Mouse (Mus musculus): ENCODE data around the gene F8. TPM values are rescaled to one million over a fixed set of nuclear protein-coding genes. Genes with fewer than 3 reads are reported as not detected.
A peak's percentile ranks its signal among the peaks of the same experiment; 100 is the strongest.
"Not testable (repeated sequence)": the region's sequence is repeated elsewhere in the genome, so short reads cannot be mapped to it uniquely, and the experiment has no call there.

F8 gene
- total and polyA plus RNA-seq, 3 experiments = 0.09 to 6.5 (median 4.5) TPM

DNA sequence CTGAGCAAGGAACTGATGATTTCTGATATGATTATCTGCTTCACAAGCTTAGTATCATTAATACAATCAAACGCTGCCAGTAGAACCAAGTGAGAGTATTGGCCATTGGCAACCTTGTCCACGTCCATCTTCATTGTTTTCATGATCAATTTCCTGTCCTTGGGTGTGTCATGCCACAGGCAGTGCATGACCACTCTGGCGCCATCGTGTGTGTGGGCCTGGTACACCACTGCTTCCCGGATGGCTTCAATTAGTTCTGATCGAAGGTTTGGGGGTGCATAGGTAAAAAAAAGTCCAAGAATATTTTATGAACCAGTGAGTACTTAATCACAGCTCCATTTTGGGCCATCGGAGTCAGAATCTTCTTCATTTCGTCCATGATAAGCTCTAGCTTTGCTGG lies 110.7 kb downstream of the F8 start:
- Histone ChIP-seq H3K27me3 (ENCODE audit: insufficient read depth, low read length) (no peaks in the 10 kb centered on the region; the same call in 1 of the 2 replicates), H3K4me3 (ENCODE audit: low read depth, low read length) (no peak overlapping the region), H3K9me3 (replicated peaks) (no peaks in the 10 kb centered on the region), H3K36me3 (replicated peaks) (no peaks in the 10 kb centered on the region), H3K4me1 (ENCODE audit: insufficient read depth, low read depth, low read length) (no peaks in the 10 kb centered on the region)
- no peak for ATAC-seq (ENCODE audit: extremely low read depth, insufficient number of reproducible peaks, low FRiP score, poor library complexity, severe bottlenecking)
- DNase-seq (ENCODE audit: low spot score) = no peak
- TF ChIP-seq GATA2 (IDR thresholded peaks at IDR 0.05; ENCODE audit: borderline replicate concordance, low read depth, low read length) (no peak), POLR2AphosphoS5 (IDR thresholded peaks at IDR 0.05; ENCODE audit: insufficient replicate concordance, low read depth, low read length) (no peak), TAL1 (conservative IDR thresholded peaks at IDR 0.05; ENCODE audit: low read depth, low read length) (no peak), CTCF (IDR thresholded peaks at IDR 0.05; ENCODE audit: low read depth, low read length) (no peak), GATA1 (IDR thresholded peaks at IDR 0.05; ENCODE audit: borderline replicate concordance, low read length) (no peak)

DNA sequence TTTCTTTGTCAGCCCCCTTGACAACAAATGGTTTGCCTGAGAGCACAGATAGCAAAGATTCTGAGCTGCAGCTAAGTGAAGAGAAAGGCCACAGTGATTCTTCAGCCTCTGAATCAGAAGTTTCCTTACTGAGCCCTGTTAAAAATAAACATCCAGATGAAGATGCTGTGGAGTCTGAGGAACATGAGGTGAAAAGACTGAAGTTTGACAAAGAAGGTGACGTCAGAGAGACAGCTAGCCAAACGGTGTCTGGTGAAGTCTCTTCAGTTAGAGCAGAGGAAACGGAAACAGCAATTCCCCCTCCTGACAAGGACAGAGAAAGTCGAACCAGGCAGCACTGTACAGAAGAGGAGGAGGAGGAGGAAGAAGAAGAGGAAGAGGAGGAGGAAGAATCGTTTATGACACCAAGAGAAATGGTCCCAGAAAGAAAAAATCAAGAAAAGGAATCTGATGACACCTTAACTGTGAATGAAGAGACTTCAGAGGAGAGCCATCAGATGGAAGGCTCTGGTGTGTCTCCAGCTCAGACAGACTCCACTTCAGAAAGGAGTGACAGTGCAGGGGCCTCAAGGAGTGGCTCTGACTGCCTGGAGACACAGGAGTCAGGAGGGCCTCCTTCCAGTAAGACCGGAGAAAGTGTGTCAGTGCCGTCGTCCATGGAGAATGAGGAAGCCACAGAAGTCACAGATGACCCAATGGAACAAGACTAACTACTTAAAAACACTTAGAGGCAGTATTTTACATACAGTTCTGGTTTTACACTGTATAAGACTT lies 148.6 kb downstream of the F8 start:
- not testable (repeated sequence) for H3K27me3 ChIP-seq (ENCODE audit: insufficient read depth, low read length); ATAC-seq (ENCODE audit: extremely low read depth, insufficient number of reproducible peaks, low FRiP score, poor library complexity, severe bottlenecking); H3K4me1 ChIP-seq (ENCODE audit: insufficient read depth, low read depth, low read length); DNase-seq (ENCODE audit: low spot score); H3K36me3 ChIP-seq (replicated peaks); H3K4me3 ChIP-seq (ENCODE audit: low read depth, low read length); H3K9me3 ChIP-seq (replicated peaks)

DNA sequence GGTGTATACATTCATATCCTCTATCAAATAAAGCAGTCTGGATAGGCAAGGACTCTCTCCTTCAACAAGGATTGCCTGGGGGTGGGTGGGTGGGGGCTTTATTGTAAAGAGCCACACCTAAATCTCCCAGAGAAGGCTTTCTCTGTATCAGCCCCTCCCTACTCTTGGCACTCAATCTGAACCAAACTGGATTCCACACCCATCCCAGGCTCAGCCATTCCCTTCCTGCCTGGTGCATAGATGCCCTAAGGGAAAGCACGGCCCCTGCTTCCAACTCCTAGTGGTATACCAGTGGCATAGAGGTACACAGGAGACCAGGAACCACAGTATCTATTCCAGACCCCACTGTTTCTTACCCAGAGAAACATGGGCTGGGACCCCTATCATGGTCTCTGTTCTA lies 151.0 kb downstream of the F8 start:
- TF ChIP-seq TAL1 (conservative IDR thresholded peaks at IDR 0.05; ENCODE audit: low read depth, low read length) (no peak), GATA2 (IDR thresholded peaks at IDR 0.05; ENCODE audit: borderline replicate concordance, low read depth, low read length) (no peak), GATA1 (IDR thresholded peaks at IDR 0.05; ENCODE audit: borderline replicate concordance, low read length) (no peak), CTCF (IDR thresholded peaks at IDR 0.05; ENCODE audit: low read depth, low read length) (no peak), POLR2AphosphoS5 (IDR thresholded peaks at IDR 0.05; ENCODE audit: insufficient replicate concordance, low read depth, low read length) (no peak)
- H3K4me3 ChIP-seq (ENCODE audit: low read depth, low read length) = no peak overlapping the region
- H3K4me1 ChIP-seq (ENCODE audit: insufficient read depth, low read depth, low read length) = no peaks in the 10 kb centered on the region
- H3K36me3 ChIP-seq (replicated peaks) = no peaks in the 10 kb centered on the region
- DNase-seq (ENCODE audit: low spot score) = no peak
- ATAC-seq (ENCODE audit: extremely low read depth, insufficient number of reproducible peaks, low FRiP score, poor library complexity, severe bottlenecking) = no peak
- no peaks in the 10 kb centered on the region for H3K27me3 ChIP-seq (ENCODE audit: insufficient read depth, low read length)
- H3K9me3 ChIP-seq (replicated peaks) = no peaks in the 10 kb centered on the region

DNA sequence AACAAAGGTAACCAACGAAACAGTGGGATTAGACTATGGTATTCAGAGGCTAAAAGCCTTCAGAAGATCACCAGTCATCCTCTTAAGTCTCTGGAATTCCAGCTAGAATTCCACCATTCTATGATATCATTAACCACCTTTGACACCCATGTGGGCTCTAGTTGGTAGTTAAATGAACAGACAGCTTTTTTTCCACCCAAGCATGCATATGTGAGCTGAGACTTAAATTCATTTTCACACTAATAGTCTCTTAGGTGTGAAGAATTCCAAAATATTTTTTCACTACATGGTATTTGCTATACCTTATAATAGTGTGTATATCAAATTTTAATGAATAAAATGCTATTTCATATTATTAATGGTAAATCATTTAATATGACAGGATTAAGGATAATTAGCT lies 218.7 kb downstream of the F8 start, which contains the start of gene Smim9:
Gene Smim9, minus strand, starts transcription at position 101 of the 400 bp plus-strand sequence.
- no peaks in the 10 kb centered on the region for H3K36me3 ChIP-seq (replicated peaks)
- no peaks in the 10 kb centered on the region for H3K27me3 ChIP-seq (ENCODE audit: insufficient read depth, low read length)
- TF ChIP-seq CTCF (IDR thresholded peaks at IDR 0.05; ENCODE audit: low read depth, low read length) (no peak), GATA2 (IDR thresholded peaks at IDR 0.05; ENCODE audit: borderline replicate concordance, low read depth, low read length) (no peak), TAL1 (conservative IDR thresholded peaks at IDR 0.05; ENCODE audit: low read depth, low read length) (no peak), GATA1 (IDR thresholded peaks at IDR 0.05; ENCODE audit: borderline replicate concordance, low read length) (no peak), POLR2AphosphoS5 (IDR thresholded peaks at IDR 0.05; ENCODE audit: insufficient replicate concordance, low read depth, low read length) (no peak)
- no peaks in the 10 kb centered on the region; the same call in 1 of the 2 replicates for H3K4me1 ChIP-seq (ENCODE audit: insufficient read depth, low read depth, low read length)
- no peaks in the 10 kb centered on the region for H3K9me3 ChIP-seq (replicated peaks)
- ATAC-seq (ENCODE audit: extremely low read depth, insufficient number of reproducible peaks, low FRiP score, poor library complexity, severe bottlenecking) (no peak), DNase-seq (ENCODE audit: low spot score) (no peak)
- no peak within 1 kb of the TSS for H3K4me3 ChIP-seq (ENCODE audit: low read depth, low read length)

DNA sequence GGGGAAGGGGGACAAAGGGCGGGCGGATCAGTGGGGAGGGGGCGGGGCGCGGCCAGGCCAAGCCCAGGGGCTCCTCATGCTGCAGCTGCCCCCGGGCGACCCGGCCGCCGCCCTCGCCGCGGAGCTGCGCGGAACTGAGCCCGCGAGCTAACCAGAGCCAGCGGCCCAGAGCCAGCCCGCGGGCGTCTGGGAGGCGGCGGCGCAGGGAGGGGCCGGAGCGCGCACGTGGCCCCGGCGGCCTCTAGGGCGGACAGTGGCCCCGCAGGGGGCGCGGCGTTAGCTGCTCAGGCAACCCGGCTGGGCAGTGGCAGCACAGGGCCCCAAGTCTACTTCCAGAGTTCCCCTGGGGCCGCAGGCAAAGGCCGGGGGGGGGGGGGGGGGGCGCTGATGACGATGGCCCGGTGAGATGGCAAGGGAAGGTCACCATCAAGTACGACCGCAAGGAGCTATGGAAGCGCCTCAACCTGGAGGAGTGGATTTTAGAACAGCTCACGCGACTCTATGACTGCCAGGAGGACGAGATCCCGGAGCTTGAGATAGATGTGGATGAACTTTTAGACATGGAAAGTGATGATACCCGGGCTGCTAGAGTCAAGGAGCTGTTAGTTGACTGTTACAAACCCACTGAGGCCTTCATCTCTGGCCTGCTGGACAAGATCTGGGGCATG lies 226.7 kb downstream of the F8 start:
- Histone ChIP-seq H3K4me1 (ENCODE audit: insufficient read depth, low read depth, low read length) (no peaks in the 10 kb centered on the region; the same call in 1 of the 2 replicates), H3K9me3 (replicated peaks) (no peaks in the 10 kb centered on the region), H3K4me3 (ENCODE audit: low read depth, low read length) (peak overlapping the region; percentile 61; the same call in 1 of the 2 replicates), H3K36me3 (replicated peaks) (no peaks in the 10 kb centered on the region), H3K27me3 (ENCODE audit: insufficient read depth, low read length) (no peaks in the 10 kb centered on the region)
- ATAC-seq (ENCODE audit: extremely low read depth, insufficient number of reproducible peaks, low FRiP score, poor library complexity, severe bottlenecking) = peak; percentile 40; the same call in 1 of the 2 replicates
- no peak for TF ChIP-seq CTCF (IDR thresholded peaks at IDR 0.05; ENCODE audit: low read depth, low read length)
- no peak for TF ChIP-seq GATA2 (IDR thresholded peaks at IDR 0.05; ENCODE audit: borderline replicate concordance, low read depth, low read length)
- TF ChIP-seq TAL1 (conservative IDR thresholded peaks at IDR 0.05; ENCODE audit: low read depth, low read length) = no peak
- TF ChIP-seq GATA1 (IDR thresholded peaks at IDR 0.05; ENCODE audit: borderline replicate concordance, low read length) = no peak
- no peak for TF ChIP-seq POLR2AphosphoS5 (IDR thresholded peaks at IDR 0.05; ENCODE audit: insufficient replicate concordance, low read depth, low read length)
- DNase-seq (ENCODE audit: low spot score) = peak; percentile 25

DNA sequence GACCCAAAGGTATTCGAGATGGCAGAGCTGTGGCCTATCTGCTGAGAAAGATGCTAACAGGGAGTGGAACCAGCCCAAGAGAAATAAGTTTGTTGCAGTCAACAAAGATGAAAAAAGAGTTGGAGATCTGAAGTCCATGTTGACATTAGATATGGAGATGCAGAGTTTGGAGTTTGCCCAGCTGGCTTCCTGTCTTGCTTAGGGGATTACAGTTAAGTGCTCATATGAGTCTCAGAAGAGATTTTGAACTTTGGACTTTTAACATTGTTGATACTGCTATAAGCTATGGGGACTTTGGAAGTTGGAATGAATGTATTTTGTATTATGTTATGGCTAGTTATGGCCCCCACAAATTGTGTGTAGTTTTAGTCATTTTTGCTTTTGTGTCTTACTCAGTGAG lies 230.2 kb downstream of the F8 start:
- ATAC-seq (ENCODE audit: extremely low read depth, insufficient number of reproducible peaks, low FRiP score, poor library complexity, severe bottlenecking) (no peak), DNase-seq (ENCODE audit: low spot score) (no peak)
- Histone ChIP-seq H3K27me3 (ENCODE audit: insufficient read depth, low read length) (no peaks in the 10 kb centered on the region), H3K4me1 (ENCODE audit: insufficient read depth, low read depth, low read length) (peaks cover 3% of the 10 kb centered on the region; the same call in 1 of the 2 replicates), H3K36me3 (replicated peaks) (no peaks in the 10 kb centered on the region), H3K4me3 (ENCODE audit: low read depth, low read length) (no peak overlapping the region), H3K9me3 (replicated peaks) (no peaks in the 10 kb centered on the region)
- TF ChIP-seq GATA2 (IDR thresholded peaks at IDR 0.05; ENCODE audit: borderline replicate concordance, low read depth, low read length) = no peak
- no peak for TF ChIP-seq CTCF (IDR thresholded peaks at IDR 0.05; ENCODE audit: low read depth, low read length)
- TF ChIP-seq POLR2AphosphoS5 (IDR thresholded peaks at IDR 0.05; ENCODE audit: insufficient replicate concordance, low read depth, low read length) = no peak
- TF ChIP-seq TAL1 (conservative IDR thresholded peaks at IDR 0.05; ENCODE audit: low read depth, low read length) = no peak
- no peak for TF ChIP-seq GATA1 (IDR thresholded peaks at IDR 0.05; ENCODE audit: borderline replicate concordance, low read length)

Data from G1E (cell line).